Mouse (Mus musculus) intestine, embryonic 16.5 days (tissue): ENCODE data around the gene Fndc8. TPM values are rescaled to one million over a fixed set of nuclear protein-coding genes. Genes with fewer than 3 reads are reported as not detected.
A peak's percentile ranks its signal among the peaks of the same experiment; 100 is the strongest.
"Not testable (repeated sequence)": the region's sequence is repeated elsewhere in the genome, so short reads cannot be mapped to it uniquely, and the experiment has no call there.

ENCODE experiments used
- ATAC-seq: fragments of 200-750 bp; cut with Nextera tagmentation; 2 replicates; pipeline ENCODE4 v1.8.0; 2017; ENCODE audit warnings: moderate TSS enrichment, moderate library complexity
- H3K27ac ChIP-seq: fragments of 300-500 bp; sonication (generic); 2 replicates; pipeline ENCODE4 v1.5.1; 2014; ENCODE audit warnings: mild to moderate bottlenecking, low read length
- H3K27me3 ChIP-seq: fragments of 300-500 bp; sonication (generic); replicated peaks from 2 replicates; pipeline ENCODE4 v1.6.1; 2014; ENCODE audit warnings: low read length, control low read depth, mixed read lengths; ENCODE audit not compliant: control insufficient read depth, insufficient read depth
- H3K36me3 ChIP-seq: fragments of 300-500 bp; sonication (generic); 2 replicates; pipeline ENCODE4 v1.6.1; 2014; ENCODE audit warnings: low read length, control low read depth; ENCODE audit not compliant: control insufficient read depth, insufficient read depth
- H3K4me1 ChIP-seq: fragments of 300-500 bp; sonication (generic); 2 replicates; pipeline ENCODE4 v1.6.1; 2014; ENCODE audit warnings: low read length, control low read depth, mixed read lengths; ENCODE audit not compliant: control insufficient read depth, insufficient read depth
- H3K4me2 ChIP-seq: fragments of 300-500 bp; sonication (generic); 2 replicates; pipeline ENCODE4 v1.6.1; 2014; ENCODE audit warnings: low read depth, low read length, control low read depth
- H3K4me3 ChIP-seq: fragments of 300-500 bp; sonication (generic); 2 replicates; pipeline ENCODE4 v1.5.1; 2014; ENCODE audit warnings: mild to moderate bottlenecking, low read length
- H3K9ac ChIP-seq: fragments of 300-500 bp; sonication (generic); 2 replicates; pipeline ENCODE4 v1.6.1; 2014; ENCODE audit warnings: low read depth, low read length
- H3K9me3 ChIP-seq: fragments of 300-500 bp; sonication (generic); 2 replicates; pipeline ENCODE4 v1.6.1; 2016; ENCODE audit warnings: low read length, control low read depth; ENCODE audit not compliant: control insufficient read depth
- WGBS: fragments of 180-500 bp; shearing (Covaris S2); extraction: QIAGEN DNeasy Blood & Tissue Kit; methylation state at CpG from one replicate; pipeline ENCODE4 v1.1.7; 2014; 5-methylcytosine and 5-hydroxymethylcytosine counted together
- polyA plus RNA-seq: library from polyadenylated mRNA; unstranded; fragments of >200 nt; fragmentation: Nextera tagmentation; extraction: Ambion mirVana; gene quantifications from 2 replicates; pipeline ENCODE4 v1.2.1, GENCODE M21; 2015

Fndc8 gene
- polyA plus RNA-seq, 1 experiment from 2014 or later: 0.23 TPM

- no peak for ATAC-seq
- no peak overlapping the region for H3K9ac ChIP-seq
- H3K27ac ChIP-seq: no peak overlapping the region
- no peak overlapping the region for H3K4me2 ChIP-seq
- H3K36me3 ChIP-seq: no peaks in the 10 kb centered on the region
- H3K4me3 ChIP-seq: no peak overlapping the region
- WGBS: 63% methylated on average over 4 of the region's 4 CpGs
- no peaks in the 10 kb centered on the region for H3K9me3 ChIP-seq
- peaks cover 7% of the 10 kb centered on the region for H3K27me3 ChIP-seq
- no peaks in the 10 kb centered on the region for H3K4me1 ChIP-seq
Measured at GRCm38 (mm10) chr11:82921691-82922090, 29.8 kb downstream of the Fndc8 start.

- 72% methylated on average over 6 of the region's 6 CpGs for whole genome bisulfite sequencing
- H3K27me3 ChIP-seq: peaks cover 14% of the 10 kb centered on the region
- H3K27ac ChIP-seq, H3K36me3 ChIP-seq, H3K9ac ChIP-seq, ATAC-seq, H3K4me1 ChIP-seq, H3K4me2 ChIP-seq, H3K9me3 ChIP-seq, H3K4me3 ChIP-seq: not testable (repeated sequence)
Measured at GRCm38 (mm10) chr11:82923910-82924309, 32.0 kb downstream of the Fndc8 start.

GRCm38 (mm10) chr11:82928897-82929632, 37.1 kb downstream of the Fndc8 start:
- no peaks in the 10 kb centered on the region for H3K36me3 ChIP-seq
- 32% methylated on average over 20 of the region's 20 CpGs for WGBS
- ATAC-seq: no peak
- 0 out of 2 replicates have a peak, but pooled peaks cover 6% of the 10 kb centered on the region for H3K4me1 ChIP-seq
- no peak overlapping the region for H3K4me3 ChIP-seq
- no peak overlapping the region for H3K4me2 ChIP-seq
- no peak overlapping the region for H3K27ac ChIP-seq
- no peak overlapping the region for H3K9ac ChIP-seq
- no peaks in the 10 kb centered on the region for H3K9me3 ChIP-seq
- peaks cover 27% of the 10 kb centered on the region for H3K27me3 ChIP-seq

DNA sequence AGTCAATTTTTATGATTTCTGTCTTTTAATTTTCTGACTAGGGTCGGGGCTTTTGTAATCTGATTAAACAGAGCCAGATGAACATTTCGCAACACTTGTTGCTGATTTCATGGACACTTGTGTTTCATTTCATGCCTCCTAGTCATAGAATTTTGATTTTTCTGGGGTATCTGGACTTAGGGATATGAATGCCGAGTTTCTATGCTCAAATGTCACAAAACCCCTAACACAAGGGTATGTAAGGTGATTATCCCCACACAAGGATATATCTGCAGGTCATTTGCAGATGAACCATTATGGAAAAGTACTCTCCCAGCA, 37.7 kb downstream of the Fndc8 start:
- no peak overlapping the region for H3K27ac ChIP-seq
- no peak overlapping the region for H3K4me3 ChIP-seq
- no peaks in the 10 kb centered on the region for H3K9me3 ChIP-seq
- H3K4me1 ChIP-seq: 0 out of 2 replicates have a peak, but pooled peaks cover 6% of the 10 kb centered on the region
- ATAC-seq: no peak
- no peak overlapping the region for H3K9ac ChIP-seq
- no peaks in the 10 kb centered on the region for H3K36me3 ChIP-seq
- 48% methylated on average over 3 of the region's 3 CpGs for WGBS
- no peak overlapping the region for H3K4me2 ChIP-seq
- peaks cover 33% of the 10 kb centered on the region for H3K27me3 ChIP-seq

DNA sequence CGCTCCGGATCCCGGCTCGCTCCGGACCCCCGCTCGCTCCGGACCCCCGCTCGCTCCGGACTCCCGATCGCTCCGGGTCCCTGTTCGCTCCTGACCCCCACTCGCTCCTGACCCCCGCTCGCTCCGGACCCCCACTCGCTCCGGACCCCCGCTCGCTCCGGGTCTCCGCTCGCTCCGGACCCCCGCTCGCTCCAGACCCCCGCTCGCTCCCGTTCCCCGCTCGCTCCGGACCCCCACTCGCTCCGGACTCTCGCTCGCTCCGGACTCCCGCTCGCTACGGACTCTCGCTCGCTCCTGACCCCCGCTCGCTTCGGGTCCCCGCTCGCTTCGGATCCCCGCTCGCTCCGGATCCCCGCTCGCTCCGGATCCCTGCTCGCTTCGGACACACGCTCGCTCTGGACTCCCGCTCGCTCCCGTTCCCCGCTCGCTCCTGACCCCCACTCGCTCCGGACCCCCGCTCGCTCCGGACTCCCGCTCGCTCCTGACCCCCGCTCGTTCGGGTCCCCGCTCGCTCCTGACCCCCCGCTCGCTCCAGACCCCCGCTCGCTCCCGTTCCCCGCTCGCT, 38.5 kb downstream of the Fndc8 start:
- peaks cover 35% of the 10 kb centered on the region for H3K27me3 ChIP-seq
- H3K27ac ChIP-seq, H3K9me3 ChIP-seq, H3K4me1 ChIP-seq, ATAC-seq, H3K36me3 ChIP-seq: not testable (repeated sequence)
- 2% methylated on average over 84 of the region's 85 CpGs for WGBS
- peak overlapping the region; percentile 50 for H3K4me3 ChIP-seq
- H3K4me2 ChIP-seq: peak overlapping the region; percentile 92
- 0 out of 2 replicates have a peak overlapping the region, but pooled peaks have one; percentile 24 for H3K9ac ChIP-seq

DNA sequence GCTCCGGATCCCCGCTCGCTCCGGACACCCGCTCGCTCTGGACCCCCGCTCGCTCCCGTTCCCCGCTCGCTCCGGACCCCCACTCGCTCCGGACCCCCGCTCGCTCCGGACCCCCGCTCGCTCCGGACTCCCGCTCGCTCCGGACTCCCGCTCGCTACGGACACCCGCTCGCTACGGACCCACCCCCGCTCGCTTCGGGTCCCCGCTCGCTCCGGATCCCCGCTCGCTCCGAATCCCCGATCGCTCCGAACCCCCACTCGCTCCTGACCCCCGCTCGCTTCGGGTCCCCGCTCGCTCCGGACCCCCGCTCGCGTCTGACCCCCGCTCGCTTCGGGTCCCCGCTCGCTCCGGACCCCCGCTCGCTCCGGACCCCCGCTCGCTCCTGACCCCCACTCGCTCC, 39.2 kb downstream of the Fndc8 start:
- not testable (repeated sequence) for ATAC-seq, H3K9me3 ChIP-seq, H3K36me3 ChIP-seq, H3K4me1 ChIP-seq, H3K27ac ChIP-seq
- Histone ChIP-seq H3K9ac (peak overlapping the region; percentile 43; the same call in 1 of the 2 replicates), H3K4me3 (peak overlapping the region; percentile 50), H3K27me3 (peaks cover 38% of the 10 kb centered on the region), H3K4me2 (peak overlapping the region; percentile 92)
- WGBS: 1% methylated on average over 59 of the region's 63 CpGs

GRCm38 (mm10) chr11:82931671-82932450, 39.9 kb downstream of the Fndc8 start:
- Histone ChIP-seq H3K4me2 (peak overlapping the region; percentile 92), H3K27me3 (peaks cover 38% of the 10 kb centered on the region), H3K9ac (peak overlapping the region; percentile 43; the same call in 1 of the 2 replicates), H3K4me3 (peak overlapping the region; percentile 50)
- WGBS: under 1% methylated on average over 102 of the region's 119 CpGs
- not testable (repeated sequence) for H3K4me1 ChIP-seq, H3K36me3 ChIP-seq, ATAC-seq, H3K9me3 ChIP-seq, H3K27ac ChIP-seq

GRCm38 (mm10) chr11:82933186-82933585, 41.3 kb downstream of the Fndc8 start:
- H3K9ac ChIP-seq: no peak overlapping the region
- H3K9me3 ChIP-seq: no peaks in the 10 kb centered on the region
- no peak overlapping the region for H3K27ac ChIP-seq
- H3K4me3 ChIP-seq: peak overlapping the region; percentile 50
- 0 out of 2 replicates have a peak, but pooled peaks cover 6% of the 10 kb centered on the region for H3K4me1 ChIP-seq
- H3K4me2 ChIP-seq: peak overlapping the region; percentile 92
- WGBS: under 1% methylated on average over 28 of the region's 29 CpGs
- H3K36me3 ChIP-seq: no peaks in the 10 kb centered on the region
- H3K27me3 ChIP-seq: peaks cover 38% of the 10 kb centered on the region
- ATAC-seq: no peak

- no peaks in the 10 kb centered on the region for H3K27me3 ChIP-seq
- no peaks in the 10 kb centered on the region for H3K36me3 ChIP-seq
- H3K4me1 ChIP-seq: no peaks in the 10 kb centered on the region
- ATAC-seq: no peak
- H3K9me3 ChIP-seq: no peaks in the 10 kb centered on the region
- H3K4me2 ChIP-seq: no peak overlapping the region
- no peak overlapping the region for H3K9ac ChIP-seq
- H3K4me3 ChIP-seq: no peak overlapping the region
- WGBS: 52% methylated on average over 6 of the region's 6 CpGs
- no peak overlapping the region for H3K27ac ChIP-seq
Measured at GRCm38 (mm10) chr11:82943336-82943735, 51.4 kb downstream of the Fndc8 start.
